Mouse (Mus musculus): ENCODE results near the gene Zcchc18.
"Not testable (repeated sequence)": the region's sequence is repeated elsewhere in the genome, so short reads cannot be mapped to it uniquely, and the experiment has no call there.

The Zcchc18 gene

GRCm38 (mm10) chrX:136992978-136993547, at the start of gene Zcchc18:
TSS of gene Zcchc18 (plus strand) at chrX:136993155.
- DNase-seq (ENCODE audit: low read depth): no peak

- not testable (repeated sequence) for DNase-seq (ENCODE audit: low read depth)
These were observed 35.2 kb upstream of the Zcchc18 start for GRCm38 (mm10) chrX:136957583-136958279.

DNA sequence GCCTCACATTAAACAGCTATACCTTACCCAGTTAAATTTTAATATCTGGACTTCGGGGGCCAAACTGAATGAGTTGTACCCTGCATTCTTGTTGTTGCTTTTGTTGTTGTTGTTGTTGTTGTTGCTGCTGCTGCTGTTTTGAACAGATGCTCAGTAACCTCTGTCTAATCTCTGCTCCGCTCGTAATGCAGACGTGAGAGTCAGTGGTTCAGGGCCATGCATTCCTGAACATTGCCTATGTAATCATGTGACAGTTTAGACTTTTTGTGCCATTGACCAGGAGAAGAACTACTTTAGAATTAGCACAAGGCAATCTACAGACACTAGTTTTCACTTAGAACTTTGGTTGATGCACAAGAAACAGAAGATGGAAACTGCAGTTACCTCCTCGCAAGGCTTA, 34.7 kb upstream of the Zcchc18 start:
- DNase-seq (ENCODE audit: low read depth): not testable (repeated sequence)

DNA sequence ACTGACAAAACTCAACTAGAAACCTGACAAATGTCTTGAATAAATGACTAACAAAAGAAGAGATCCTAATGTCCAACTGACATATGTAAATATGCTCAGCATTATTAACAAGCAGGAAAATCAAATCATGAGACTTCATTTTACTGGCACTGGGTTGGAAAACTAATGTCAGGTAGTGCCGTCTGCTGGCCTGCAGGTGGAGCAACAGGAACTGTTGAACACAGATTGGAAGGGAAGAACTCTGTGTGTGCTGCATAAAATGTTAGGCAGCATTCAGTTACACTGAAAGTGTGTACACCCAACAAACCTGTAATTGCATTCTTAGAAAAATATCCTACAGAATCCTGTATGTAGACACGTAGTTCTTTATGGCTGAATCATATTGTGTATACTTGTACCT, 33.3 kb upstream of the Zcchc18 start:
- no peak for DNase-seq (ENCODE audit: low read depth)

- not testable (repeated sequence) for DNase-seq (ENCODE audit: low read depth)
These were observed 17.6 kb upstream of the Zcchc18 start, which contains the start of gene Tmsb15b2 for GRCm38 (mm10) chrX:136975397-136975796. TSS of gene Tmsb15b2 (minus strand) at chrX:136975497.

DNA sequence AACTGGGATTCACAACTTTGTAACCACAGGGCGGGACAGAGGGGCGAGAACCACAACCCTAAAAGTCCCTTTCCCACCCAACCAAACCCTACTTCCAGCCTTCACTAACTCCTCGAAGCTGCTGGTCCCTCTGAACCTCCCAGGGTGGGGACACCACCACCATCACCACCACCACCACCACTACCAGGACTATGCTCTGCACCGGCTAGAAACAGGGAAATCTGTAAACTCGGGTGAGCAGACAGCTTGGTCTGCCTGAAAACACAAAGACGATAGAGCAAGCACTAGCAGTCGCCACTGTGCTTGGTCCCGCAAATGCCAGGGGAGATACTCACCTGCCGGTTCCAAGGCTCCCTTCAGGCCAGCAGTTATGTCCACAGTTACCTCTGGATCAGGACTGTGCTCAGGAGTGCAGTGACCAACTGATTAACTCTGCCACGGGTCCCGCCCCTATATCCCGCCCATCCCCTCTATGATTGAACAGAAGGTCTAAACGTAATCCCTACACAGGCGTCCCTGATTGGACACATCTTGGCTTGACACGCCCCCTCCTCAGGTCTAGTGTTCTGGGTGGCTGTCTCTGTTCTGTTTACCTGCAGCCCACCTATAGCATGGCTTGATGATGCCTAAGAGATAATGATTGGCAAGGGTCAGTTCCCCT, 16.4 kb upstream of the Zcchc18 start, which contains the start of the genes Tmsb15l and Tmsb15b1:
Gene Tmsb15l, minus strand, starts transcription at position 446 of the 661 bp plus-strand sequence.
Gene Tmsb15b1, minus strand, starts transcription at position 451 of the 661 bp plus-strand sequence.
- DNase-seq (ENCODE audit: low read depth): peak; percentile 22

DNA sequence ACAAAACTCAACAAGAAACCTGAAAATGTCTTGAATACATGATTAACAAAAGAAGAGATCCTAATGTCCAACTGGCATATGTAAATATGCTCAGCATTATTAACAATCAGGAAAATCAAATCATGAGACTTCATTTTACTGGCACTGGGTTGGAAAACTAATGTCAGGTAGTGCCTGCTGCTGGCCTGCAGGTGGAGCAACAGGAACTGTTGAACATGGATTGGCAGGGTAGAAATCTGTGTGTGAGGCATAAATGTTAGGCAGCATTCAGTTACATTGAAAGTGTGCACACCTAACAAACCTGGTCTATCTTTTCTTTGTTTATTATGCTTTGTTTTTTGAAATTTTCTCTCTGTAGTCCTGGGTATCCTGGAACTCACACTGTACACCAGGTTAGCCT, 14.3 kb upstream of the Zcchc18 start:
- no peak for DNase-seq (ENCODE audit: low read depth)

GRCm38 (mm10) chrX:136986039-136986438, 6.9 kb upstream of the Zcchc18 start:
- no peak for DNase-seq (ENCODE audit: low read depth)

- no peak for DNase-seq (ENCODE audit: low read depth)
These were observed 1.7 kb upstream of the Zcchc18 start for GRCm38 (mm10) chrX:136991274-136991673.

DNA sequence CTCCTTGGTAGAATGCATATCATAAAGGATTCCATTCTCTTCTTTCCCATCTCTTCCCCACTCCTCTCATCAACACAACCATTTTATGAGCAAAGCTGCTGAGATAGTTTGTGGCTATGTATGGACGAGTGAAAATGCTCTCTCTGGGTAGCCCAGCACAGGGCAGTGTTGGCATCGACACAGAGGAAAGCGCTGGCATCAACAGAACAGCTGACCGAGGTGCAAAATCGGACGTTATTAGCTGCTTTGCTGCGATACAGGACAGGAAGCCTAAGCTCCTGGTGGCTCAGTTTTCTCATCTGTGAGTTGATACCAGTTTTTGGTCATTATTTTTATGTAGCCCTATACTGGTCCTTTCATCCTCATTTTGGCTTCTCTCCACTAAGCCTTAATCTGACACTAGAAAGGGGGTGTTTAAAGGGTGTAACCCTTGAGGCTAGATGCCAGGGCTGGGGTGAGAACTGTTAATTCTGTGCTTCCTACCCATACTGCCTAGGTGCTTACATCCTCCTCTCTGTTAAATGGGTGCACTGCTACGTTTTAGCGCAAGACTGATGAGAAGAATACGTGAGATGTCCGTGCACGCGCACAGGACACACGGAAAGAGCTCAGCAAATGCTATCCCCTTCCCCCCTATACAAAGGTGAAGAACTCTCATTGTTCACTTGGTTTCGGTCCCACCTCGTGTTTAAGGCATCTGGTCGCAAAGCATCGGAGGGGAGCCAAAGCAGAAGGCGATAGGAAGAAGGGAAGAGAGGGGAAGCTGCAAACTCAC, 577 bp upstream of the Zcchc18 start:
- no peak for DNase-seq (ENCODE audit: low read depth)

DNA sequence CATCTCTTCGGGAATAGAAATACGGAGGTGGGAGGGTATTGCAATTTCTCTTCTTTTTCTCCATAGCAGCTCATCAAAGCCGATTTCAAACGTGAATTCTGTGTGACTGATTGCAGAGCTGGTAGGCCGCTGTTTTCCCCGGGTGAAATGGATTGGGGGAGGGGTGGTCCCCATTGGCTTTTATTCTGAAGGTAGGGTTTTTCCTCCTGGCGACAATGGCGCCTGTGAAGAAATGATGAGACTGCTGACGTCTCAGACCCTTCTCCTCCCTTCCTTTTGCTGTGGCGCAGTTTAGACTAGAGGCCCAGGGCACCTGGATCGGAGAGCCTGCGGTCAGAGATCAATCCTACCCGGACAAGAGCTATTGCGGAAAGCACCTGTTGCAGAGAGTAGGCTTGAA, 686 bp downstream of the Zcchc18 start:
- no peak for DNase-seq (ENCODE audit: low read depth)

DNA sequence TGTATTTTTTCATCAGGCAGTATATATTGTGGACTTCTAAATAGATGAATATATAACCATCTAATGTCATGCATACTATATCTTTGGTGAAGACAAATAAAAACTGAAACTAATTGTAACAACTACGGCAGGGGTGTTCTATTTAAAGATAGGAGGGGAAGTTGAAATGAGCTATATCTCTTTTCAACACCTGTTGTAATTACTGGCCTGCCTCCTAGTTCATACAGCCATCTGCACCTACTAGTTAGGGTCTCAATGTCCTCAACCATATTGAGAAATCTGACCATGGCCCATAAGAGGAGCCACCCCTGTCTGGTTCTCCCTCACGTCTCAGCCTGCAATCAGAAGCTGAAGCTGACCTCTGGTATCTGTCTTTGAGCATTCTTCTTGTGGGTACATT, 3.3 kb downstream of the Zcchc18 start:
- DNase-seq (ENCODE audit: low read depth): no peak

DNA sequence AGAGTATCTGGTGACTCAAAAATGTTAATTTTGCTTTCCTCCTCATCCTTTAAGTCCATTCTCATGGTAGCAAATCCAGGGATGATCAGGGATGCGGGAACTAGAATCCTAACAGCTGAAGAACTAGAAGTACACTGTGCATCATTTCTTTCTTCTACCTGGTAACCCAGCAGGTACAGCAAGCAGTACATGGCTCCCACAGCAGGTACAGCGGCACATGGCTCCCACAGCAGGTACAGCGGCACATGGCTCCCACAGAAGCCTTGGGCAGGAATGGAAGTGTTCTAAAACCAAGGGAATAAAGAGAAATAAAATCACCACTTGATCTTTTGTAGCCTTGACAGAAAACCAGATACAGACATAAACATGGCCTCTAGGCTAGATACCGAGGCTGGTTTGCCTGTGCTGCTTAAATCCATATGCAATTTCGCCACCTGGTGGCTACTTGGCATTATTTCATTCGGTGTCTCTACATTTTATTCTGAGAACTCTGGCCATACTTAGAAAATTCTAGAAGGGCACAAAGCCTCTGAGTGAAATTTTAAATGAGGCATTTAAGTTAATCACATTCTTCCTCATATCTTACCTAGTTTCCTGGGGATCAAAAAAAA, 22.2 kb downstream of the Zcchc18 start:
- no peak for DNase-seq (ENCODE audit: low read depth)

DNA sequence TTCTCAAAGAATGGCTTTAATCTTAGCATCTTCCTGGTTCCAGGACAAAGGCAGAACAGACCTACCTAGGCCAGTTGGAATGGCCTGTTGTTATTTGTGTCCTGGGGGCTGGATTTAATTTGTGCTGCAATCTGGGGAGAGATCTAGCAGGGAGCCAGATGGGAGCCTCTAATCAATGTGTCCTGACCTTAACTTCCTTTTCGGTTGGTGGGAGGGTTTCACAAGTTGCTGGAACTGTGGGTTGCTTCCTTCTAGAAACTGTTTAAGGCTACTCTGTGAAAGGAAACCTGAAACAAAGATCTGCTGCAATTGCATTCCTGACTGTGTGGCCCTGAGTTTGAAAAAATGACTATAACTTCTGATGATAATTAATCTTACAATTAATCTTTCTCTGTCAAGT, 24.7 kb downstream of the Zcchc18 start:
- DNase-seq (ENCODE audit: low read depth): no peak

- no peak for DNase-seq (ENCODE audit: low read depth)
These were observed 26.4 kb downstream of the Zcchc18 start for GRCm38 (mm10) chrX:137019310-137019709.

- DNase-seq (ENCODE audit: low read depth): no peak
These were observed 38.0 kb downstream of the Zcchc18 start for GRCm38 (mm10) chrX:137030916-137031315.

DNA sequence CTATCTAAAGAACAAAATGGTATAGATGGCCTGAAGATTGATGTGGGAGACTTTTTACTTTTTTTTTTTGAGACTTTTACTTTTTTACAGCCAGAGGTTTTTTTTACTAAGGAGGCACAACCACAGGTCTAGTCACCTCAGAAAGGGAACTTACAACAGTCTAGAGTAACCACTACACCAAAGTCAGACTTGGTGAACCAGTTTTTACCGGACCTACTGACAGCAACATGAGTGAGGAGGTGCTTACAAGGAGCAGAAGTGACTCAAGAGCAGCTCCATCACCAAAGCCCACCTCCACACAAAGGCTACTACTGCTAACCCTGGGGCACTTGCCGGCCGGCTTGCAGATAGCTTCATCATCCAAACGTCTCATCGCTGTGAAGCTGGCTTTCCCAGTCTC, 38.8 kb downstream of the Zcchc18 start:
- no peak for DNase-seq (ENCODE audit: low read depth)

GRCm38 (mm10) chrX:137034322-137034721, 41.4 kb downstream of the Zcchc18 start:
- DNase-seq (ENCODE audit: low read depth): no peak

- DNase-seq (ENCODE audit: low read depth): no peak
These were observed 44.6 kb downstream of the Zcchc18 start for GRCm38 (mm10) chrX:137037470-137037999.

DNA sequence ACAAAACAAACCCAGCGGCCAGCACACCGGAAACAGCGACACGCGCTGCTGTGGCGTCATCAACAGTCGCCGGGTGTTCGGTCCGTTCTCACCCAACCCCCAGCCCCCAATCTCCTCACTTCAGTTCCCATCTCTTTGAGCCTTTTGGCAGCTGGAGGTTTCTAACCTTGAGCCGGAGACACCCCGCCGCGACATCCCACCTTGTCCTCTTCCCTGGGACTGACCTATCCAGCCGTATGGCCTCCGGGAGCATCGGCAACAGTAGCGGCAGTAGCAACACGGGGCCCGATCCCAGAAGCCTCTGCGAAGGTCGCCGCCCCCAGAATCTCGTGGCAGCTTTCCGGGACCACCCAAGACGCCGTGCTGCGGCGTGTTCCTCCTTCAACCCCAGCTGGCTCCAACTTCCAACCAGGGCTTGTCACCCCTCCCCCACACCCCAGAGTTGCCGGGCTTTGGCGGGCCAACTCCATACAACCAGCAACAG, 45.1 kb downstream of the Zcchc18 start, which contains the start of gene Slc25a53:
Gene Slc25a53, minus strand, starts transcription at position 303 of the 484 bp plus-strand sequence.
- peak; percentile 52 for DNase-seq (ENCODE audit: low read depth)

DNA sequence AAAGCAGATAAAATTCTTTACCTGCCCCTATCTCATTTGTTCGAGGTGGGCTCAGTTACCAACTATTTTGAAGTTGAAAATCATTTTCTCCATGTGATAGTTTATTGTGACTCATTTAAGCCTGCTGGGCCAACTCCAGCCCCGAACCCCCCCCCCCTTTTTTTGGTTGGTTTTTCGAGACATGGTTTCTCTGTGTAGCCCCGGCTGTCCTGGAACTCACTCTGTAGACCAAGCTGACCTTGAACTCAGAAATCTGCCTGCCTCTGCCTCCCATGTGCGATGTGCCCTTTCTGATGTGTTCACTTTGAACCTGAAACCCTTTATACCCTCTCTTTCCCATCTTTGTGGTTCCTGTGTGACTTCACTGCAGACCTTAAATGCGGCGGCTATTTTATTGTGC, 45.5 kb downstream of the Zcchc18 start:
- no peak for DNase-seq (ENCODE audit: low read depth)

Measured in fibroblast of lung, adult 2 months (primary cell).